Mouse (Mus musculus) cerebellum, adult 11-12 months (tissue): ENCODE data around the gene Tcf20.
"Not testable (repeated sequence)": the region's sequence is repeated elsewhere in the genome, so short reads cannot be mapped to it uniquely, and the experiment has no call there.

Experiments
- DNase-seq: peaks from one replicate; pipeline ENCODE4 v3.0.0; 2022

The Tcf20 gene

GRCm38 (mm10) chr15:82795936-82796440, 191.7 kb downstream of the Tcf20 start:
- no peak for DNase-seq

- no peak for DNase-seq
Observed at GRCm38 (mm10) chr15:82794277-82794676, 193.4 kb downstream of the Tcf20 start, which contains the start of gene Cyp2d26. Gene Cyp2d26, minus strand, starts transcription at chr15:82794294.

GRCm38 (mm10) chr15:82793868-82794267, 193.8 kb downstream of the Tcf20 start:
- no peak for DNase-seq

GRCm38 (mm10) chr15:82793454-82793853, 194.2 kb downstream of the Tcf20 start:
- no peak for DNase-seq

GRCm38 (mm10) chr15:82792566-82792965, 195.1 kb downstream of the Tcf20 start:
- DNase-seq: no peak

- DNase-seq: no peak
Observed at GRCm38 (mm10) chr15:82784581-82784980, 203.1 kb downstream of the Tcf20 start.

- no peak for DNase-seq
Observed at GRCm38 (mm10) chr15:82783800-82784199, 203.9 kb downstream of the Tcf20 start.

- DNase-seq: not testable (repeated sequence)
Observed at GRCm38 (mm10) chr15:82777856-82778255, 209.8 kb downstream of the Tcf20 start.

GRCm38 (mm10) chr15:82765943-82766342, 221.7 kb downstream of the Tcf20 start:
- DNase-seq: no peak

- DNase-seq: no peak
Observed at GRCm38 (mm10) chr15:82764881-82765280, 222.8 kb downstream of the Tcf20 start.

GRCm38 (mm10) chr15:82763631-82764420, 223.8 kb downstream of the Tcf20 start, which contains the start of gene Cyp2d40:
Gene Cyp2d40, minus strand, starts transcription at chr15:82764183.
- DNase-seq: no peak
